Mouse (Mus musculus): Measurements from ENCODE around the gene Lrrfip2.

Lrrfip2 gene

DNA sequence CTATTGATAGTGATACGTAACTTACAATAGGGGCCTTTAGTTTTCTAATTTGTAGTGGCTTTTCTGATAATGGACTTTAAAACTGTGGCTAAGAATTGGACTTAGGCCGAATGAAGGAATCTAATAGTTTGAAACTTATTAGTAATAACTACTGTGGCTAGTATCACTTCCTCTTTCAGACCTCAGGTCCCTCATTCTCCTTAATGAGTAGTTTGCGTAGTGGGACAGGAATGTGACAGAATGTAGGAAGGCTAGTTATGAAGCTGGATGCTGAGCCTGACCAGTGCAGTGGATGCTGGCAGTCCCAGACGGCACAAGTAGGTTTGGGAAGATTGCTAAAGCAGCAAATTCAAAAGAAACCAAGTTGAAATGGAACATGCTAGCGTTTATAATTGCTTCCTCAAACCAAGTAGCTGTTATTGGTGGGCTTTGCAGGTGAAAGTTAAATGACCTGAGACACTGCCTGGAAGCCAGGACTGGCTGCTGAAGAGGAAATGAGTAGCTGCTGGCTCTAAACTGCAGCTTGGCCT, 103.2 kb downstream of the Lrrfip2 start:
- no peak for DNase-seq (ENCODE audit: low read depth, low spot score)

DNA sequence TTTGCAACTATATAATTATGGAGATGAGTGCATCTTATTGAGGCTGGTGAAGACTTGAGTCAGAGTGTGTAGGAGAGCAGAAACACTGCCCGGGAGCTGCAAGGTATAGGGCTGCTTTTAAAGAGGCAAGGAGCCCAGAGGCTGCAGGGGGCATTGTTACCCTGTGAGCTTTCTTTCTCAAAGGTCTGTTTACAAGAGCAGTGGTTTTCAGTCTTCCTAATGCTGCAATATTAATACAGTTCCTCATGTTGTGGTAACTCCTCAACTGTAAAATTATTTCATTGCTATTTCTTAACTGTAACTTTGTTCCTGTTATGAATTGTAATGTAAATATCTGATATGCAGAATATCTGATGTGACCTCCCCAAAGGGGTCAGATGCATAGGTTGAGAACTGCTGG, 104.2 kb downstream of the Lrrfip2 start:
- DNase-seq (ENCODE audit: low read depth, low spot score), result no peak

DNA sequence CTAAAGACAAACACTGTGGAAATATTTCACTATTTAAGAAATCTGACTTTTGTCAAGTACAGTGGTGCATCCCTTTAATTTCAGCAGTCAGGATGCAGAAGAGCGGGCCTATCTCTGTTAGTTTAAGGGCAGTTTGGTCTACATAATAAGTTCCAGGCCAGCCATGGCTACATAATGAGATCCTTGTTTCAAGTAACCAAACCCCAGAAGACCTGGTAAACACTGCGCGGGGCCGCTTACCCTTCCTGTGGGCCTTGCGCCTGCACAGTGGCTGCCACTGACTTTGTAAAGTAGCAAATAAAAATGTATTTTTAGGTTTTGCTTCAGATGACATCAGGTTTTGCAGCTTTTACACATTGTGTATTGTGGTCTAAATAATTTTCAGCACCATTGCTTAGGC, 106.0 kb downstream of the Lrrfip2 start:
- DNase-seq (ENCODE audit: low read depth, low spot score), result no peak

DNA sequence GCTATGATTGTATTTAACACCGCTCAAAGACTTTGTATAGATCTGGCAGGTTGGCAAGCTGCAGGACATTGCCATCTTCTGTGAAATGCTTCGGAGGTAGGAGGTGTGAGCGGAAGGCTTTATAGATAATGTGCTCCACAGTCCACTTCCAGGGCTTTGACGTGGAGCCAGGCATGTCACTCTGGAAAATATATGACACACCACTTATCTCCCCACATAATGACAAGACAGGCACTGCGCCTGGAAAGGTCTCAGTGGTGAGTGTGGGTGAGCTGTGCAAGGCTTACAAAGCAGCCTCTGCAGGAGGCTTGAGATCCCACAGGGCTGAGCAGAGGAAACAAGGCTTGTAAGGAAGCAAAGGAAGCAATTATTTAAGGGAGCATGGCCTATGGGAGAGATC, 111.1 kb downstream of the Lrrfip2 start:
- no peak for DNase-seq (ENCODE audit: low read depth, low spot score)

DNA sequence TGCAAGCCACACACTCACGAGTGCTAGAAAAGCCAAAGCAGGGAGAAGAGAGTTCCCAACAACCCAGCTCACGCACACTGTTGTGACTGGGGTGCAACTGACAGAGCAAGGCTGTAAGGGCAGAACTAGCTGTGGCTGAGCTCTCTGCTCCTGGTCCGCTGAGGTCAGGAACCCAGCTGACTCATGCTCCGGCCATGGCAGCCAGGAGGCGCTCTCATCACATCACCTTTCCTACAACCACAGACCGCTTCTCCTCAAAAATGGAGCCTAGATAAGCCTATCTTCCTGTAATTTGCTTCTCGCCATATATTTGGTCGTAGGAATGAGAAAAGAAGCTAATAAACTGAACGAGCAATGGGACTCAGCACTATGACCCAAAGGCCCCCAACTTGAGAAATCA, 117.3 kb downstream of the Lrrfip2 start:
- peak; percentile 5 for DNase-seq (ENCODE audit: low read depth, low spot score)

DNA sequence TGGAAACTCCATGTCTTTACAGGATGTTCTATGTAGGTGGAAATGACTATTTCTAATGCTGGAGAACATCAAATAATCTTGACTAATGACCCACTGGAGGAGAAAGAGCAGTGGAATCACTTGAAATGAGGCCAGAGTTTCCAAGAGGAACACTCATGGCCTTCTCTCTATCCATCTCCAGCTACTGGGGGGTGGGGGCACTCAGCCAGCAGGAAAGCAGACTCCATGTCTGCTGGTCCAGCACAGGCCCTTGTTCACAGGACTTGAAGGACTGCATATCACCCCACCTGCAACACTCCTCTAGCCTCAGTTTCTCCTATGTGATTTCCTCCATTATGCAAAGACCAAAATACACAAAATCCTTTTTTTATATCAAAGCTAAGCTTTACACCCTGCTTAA, 120.3 kb downstream of the Lrrfip2 start:
- DNase-seq (ENCODE audit: low read depth, low spot score), result no peak

DNA sequence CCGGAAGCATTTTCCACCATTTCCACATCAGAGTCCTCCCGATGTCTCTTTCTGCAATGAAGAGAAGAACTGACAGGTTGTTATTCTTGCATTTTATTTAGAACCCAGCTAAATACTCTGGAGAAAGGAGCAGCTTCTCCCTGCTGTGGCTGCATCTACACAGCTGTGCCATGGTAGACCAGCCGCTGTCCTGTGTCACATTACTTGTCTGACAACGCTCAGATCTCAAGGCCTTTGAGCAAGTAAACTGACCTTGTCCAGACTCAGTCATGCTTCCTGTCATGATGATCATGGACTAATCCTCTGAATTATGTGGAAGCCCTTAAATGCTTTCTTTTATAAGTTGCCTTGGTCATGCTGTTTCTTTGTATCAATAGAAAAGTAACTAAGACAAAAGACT, 122.4 kb downstream of the Lrrfip2 start:
- no peak for DNase-seq (ENCODE audit: low read depth, low spot score)

DNA sequence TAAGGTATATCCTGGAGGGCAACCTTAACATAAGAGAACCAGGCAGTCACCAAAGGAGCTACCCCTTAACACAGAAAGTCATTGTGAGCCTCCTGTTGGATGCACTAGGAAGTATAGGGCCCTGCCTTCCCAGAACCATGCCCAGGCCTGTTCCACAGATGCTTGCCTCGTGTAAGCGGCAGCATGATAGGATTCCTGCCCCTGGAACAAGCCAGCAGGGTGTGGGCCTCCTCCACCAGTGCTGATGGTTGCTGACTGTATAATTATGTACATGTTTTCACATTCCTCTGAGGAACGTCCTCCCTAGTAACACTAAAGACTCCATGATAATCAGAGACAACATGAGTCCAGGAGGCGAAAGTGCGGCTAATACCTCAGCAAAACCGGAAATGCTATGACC, 126.0 kb downstream of the Lrrfip2 start:
- no peak for DNase-seq (ENCODE audit: low read depth, low spot score)

DNA sequence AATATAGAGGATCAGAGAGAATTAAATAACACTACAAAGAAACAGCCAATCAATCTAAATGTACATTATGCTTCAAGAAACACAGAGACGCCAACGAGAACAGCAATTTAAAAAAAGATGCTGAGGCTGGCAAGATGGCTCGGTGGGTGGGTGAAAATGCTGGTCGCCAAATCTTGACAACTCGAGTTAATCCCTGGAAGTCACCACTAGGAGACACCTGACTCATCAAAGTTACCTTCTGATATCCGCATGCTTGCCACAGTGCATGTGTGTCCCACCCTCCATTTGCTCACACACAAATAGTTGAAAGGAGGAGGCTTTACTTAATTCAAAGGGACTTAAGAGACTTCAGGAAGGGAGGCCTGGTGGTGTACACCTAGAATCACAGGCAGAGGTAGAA, 128.2 kb downstream of the Lrrfip2 start:
- no peak for DNase-seq (ENCODE audit: low read depth, low spot score)

DNA sequence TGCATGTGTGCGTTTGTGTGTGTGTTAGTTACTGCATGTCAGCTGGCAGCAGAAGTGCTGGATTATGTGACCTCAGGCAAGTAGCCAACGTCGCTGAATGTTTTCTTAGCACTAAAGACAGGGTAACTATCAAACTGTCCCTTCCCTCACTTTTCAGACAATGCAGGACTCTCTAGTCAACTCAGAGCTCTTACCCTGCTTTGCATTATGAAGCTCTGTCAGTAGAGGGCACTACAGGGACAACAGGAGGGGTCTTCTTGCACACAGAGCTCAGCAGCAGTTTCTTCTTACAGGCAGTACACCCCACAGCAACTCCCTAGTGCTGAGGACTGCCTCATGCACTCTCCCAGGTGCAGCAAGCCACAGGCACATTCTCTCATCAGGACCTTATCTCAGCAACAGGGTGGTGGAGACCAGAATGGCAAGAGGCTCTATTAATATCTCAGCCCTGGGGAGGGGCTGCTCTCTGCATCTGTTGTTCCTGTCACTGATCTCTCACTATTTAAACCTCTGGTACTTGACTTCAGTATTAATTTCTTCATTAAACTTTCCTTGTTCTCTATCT, 130.4 kb downstream of the Lrrfip2 start:
- DNase-seq (ENCODE audit: low read depth, low spot score), result peak; percentile 32

DNA sequence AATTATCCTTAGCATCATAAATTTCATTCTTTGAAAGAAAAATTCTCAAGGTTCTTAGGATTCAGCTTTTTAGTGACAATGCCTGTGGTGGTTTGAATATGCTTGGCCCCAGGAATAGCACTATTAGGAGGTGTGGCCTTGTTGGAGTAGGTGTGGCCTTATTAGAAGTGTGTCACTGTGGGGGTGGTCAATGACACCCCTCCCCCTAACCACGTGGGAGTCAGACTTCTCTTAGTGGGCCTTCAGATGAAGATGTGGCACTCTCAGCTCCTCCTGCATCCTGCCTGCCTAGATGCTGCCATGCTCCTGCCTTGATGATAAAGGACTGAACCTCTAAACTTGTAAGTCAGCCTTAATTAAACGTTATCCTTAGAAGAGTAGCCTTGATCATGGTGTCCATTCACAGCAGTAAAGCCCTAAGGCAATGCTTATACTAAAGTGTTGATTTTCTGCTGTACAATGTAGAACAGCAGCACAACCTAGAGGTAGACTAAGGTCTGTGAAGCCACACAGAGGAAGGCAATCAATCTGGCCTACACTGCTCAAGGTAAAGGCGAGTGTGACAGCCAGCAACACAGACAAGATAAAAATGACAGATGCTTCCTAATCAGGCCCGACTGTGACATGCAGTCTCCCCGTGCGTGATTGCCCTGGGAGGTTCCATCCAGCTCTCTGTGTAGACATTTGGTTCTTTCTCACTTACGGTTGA, 134.9 kb downstream of the Lrrfip2 start:
- no peak for DNase-seq (ENCODE audit: low read depth, low spot score)

DNA sequence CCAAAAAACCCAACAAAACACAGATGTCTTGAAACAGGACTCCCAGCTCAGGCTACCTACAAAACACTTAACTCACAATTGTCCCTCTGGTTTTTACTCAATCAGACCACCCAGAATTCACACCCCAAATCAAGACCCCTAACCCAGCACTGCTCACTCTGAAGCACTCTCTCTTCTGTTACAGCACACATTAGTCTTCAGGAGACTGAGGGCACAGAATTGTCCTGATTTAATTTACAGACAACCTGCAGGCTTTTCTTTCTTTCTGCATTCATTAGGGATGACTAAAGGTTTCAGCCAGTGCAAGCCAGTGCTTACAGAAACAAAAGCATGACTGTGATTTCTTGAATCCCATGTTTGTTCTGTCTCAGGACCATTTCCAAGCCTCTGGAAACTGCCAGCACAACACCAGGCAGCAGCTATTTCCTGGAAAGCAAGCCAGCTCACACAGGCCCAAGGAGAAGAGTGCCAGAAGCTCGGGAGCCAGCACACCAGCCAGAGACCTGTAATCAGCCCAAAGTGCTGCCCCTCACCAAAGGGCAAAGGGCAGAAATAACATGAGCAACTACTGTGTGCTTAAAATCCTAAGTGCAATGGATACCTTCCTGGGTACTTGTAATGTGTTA, 143.1 kb downstream of the Lrrfip2 start:
- no peak for DNase-seq (ENCODE audit: low read depth, low spot score)

DNA sequence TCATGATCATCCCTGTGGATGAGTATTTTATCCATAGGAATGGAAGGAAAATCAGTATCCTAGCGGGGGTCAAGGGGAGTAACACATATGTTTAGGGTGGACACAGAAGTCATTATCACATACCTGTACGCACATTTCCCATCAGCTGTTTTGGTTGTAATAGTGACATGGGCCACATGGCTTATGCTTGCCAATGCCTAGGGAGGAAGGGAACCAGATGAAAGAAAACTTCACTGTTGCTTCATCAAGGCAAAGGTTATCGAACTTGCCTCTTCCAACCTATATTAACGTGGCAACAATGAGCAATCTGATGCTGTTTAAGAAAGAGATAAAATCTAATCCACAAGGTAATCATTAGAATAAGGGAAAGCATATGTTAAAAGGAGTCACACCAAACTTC, 144.0 kb downstream of the Lrrfip2 start:
- no peak for DNase-seq (ENCODE audit: low read depth, low spot score)

DNA sequence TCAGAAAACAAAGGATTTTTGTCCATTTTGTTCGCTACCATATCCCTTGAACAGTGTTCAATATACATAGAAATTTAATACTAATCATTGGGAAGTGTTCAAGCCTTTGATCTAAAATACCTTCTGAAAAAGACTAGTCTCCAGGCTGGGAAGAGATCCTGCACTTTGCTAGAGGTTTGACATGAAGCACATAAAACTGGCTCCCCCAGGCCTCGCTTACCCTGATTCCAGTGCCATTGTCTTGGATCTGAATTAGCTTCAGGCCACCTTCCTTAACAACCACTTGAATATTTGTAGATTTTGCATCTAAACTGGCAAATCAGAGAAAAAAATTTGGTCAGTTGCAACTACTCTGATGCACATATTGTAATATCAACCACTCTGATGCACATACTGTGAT, 150.6 kb downstream of the Lrrfip2 start:
- DNase-seq (ENCODE audit: low read depth, low spot score), result no peak

DNA sequence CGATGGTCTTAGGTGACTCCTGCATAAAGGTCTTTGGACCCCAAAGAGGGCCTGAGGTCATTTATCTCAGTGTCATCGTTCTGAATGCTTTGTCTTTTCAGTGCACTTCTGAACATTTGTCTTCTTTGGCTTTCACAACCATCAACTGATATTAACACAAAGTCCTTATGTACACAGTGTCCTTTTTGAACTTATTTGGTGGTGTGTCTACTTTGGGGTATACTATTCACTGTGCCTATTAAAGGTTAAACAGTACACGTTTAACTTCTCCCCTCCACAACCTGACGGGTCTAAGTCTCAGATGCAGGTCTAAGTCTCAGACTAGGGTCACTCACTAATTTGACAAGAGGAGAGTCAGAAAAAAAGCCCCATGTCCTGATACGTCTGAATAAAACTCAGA, 153.2 kb downstream of the Lrrfip2 start:
- no peak for DNase-seq (ENCODE audit: low read depth, low spot score)

DNA sequence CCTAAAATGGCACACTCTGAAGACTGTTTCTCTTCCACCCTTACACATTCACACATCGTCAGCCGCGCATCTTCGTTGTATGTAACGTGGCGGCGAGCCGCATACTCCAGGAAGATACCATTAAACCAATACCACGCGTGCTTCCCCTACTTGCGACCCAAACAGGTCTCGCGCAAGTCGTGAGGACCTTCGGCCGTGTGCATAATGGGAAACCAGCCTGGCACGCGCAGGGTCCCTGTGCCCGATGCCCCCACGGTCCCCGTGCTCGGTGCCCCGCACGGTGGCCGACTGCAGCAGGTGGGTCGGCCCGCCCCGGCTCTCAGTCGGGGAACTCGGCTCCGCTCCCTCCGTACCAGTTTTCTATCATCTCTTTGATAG, 153.7 kb downstream of the Lrrfip2 start:
- no peak for DNase-seq (ENCODE audit: low read depth, low spot score)

DNA sequence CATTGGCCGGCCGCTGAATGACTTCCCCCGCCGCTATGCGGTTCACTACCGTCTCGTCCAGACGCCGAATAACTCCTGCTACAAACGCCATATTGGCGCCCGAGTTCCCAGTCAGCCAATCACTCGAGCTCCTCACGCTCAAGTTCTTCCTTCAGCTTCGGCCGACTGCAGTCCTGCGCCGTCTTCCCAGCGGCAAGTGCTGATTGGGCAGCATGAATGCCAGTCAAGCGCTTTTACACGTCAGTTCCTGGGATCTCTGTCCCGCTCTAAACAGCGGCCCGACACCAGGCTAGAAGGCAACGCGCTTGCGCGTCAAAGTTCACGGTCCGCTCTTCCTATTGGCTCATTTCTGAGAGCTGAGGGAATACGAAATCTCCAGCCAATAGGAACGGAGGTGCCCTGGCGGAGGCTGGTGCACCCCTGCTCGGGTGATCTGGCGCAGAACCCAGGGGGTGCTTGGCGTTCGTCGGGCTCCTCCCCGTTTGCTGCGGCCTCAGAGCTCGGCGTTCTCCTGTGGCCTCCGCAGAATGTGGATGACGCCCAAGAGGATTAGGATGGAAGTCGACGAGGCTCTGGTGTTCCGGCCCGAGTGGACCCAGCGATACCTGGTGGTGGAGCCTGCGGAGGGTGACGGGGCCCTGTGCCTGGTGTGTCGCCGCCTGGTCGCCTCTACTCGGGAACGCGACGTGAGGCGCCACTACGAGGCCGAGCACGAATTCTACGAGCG, 154.2 kb downstream of the Lrrfip2 start, which contains the start of the genes Mlh1 and Epm2aip1:
Gene Mlh1 (minus strand): TSS at position 358 of the 727 bp plus-strand sequence.
Gene Epm2aip1 (plus strand): TSS at position 496 of the 727 bp plus-strand sequence.
- DNase-seq (ENCODE audit: low read depth, low spot score), result peak; percentile 100

DNA sequence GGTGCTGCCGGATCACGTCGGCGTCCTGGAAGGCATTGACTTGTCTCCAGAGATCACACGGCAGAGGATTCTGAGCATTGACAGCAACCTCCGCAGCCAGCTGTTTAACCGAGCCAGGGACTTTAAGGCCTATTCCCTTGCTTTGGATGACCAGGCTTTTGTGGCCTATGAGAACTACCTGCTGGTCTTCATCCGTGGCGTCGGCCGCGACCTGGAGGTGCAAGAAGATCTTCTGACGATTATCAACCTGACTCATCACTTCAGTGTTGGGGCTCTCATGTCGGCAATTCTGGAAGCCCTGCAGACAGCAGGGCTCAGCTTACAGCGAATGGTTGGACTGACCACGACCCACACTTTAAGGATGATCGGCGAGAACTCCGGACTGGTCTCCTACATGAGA, 155.0 kb downstream of the Lrrfip2 start:
- no peak for DNase-seq (ENCODE audit: low read depth, low spot score)

DNA sequence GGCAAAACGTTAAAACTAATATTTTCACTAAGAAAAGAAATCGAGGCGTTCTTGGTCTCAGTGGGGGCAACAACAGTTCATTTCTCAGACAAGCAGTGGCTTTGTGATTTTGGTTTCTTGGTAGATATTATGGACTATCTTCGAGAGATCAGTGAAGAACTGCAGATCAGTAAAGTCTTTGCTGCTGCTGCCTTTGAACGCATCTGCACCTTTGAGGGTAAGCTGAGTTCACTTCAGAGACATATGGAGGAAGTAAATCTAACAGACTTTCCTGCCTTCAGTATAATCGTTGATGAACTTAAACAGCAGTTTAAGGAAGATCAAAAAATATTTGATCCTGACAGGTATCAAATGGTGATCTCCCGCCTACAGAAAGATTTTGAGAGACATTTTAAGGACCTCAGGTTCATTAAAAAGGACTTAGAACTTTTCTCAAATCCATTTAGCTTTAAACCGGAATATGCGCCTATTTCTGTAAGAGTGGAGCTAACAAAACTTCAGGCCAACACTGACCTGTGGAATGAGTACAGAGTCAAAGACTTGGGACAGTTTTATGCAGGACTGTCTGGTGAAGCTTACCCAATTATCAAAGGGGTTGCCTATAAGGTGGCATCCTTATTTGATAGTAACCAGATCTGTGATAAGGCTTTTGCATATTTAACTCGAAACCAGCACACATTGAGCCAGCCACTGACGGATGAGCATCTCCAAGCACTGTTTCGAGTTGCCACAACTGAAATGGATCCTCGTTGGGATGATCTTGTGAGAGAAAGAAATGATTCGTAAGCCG, 155.8 kb downstream of the Lrrfip2 start:
- DNase-seq (ENCODE audit: low read depth, low spot score), result peak; percentile 42

DNA sequence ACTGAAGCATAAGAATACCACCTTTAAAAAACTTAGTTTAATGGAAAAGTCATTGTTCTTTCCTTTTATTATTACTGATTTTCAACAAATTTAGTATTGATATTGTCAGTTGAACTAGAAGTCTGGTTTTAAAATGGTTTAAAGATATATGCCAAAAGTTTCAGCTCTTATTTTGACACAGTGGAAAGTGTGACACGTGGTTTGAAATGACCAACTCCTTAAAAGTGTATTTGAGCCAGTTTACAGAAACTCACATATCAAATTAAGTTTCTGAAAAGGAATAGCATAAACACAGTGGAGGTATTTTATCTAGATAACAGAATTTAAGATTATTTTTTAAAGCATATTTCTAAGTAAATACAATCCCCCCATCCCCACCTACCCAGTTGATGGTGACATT, 156.6 kb downstream of the Lrrfip2 start:
- no peak for DNase-seq (ENCODE audit: low read depth, low spot score)

DNA sequence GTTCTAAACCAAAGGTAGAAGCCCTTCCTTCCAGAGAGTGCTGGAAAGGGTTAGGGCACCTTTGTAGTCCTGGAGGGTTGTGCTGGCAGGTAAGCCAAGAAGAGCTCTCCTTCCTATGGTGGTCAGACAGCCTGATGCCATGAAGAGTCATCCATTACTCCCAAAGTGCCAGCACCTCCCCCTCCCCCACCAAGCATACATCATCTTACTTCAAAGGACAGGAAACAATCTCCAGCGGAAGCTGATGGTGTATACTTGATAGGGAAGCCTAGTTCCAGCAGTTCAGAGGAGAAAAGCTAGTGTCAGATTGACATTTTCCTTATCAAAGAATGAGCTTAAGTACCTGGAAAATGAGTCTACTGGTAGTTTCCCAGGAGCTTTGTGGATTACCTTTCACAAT, 157.8 kb downstream of the Lrrfip2 start:
- DNase-seq (ENCODE audit: low read depth, low spot score), result peak; percentile 61
